Comparison of ENCODE assay signal across 8 mouse cellular contexts in genomic region chr17:78200561-78201220, GRCm38 (mm10). TPM values are rescaled to one million over a fixed set of nuclear protein-coding genes. Genes with fewer than 3 reads are reported as not detected.
A peak's percentile ranks its signal among the peaks of the same experiment; 100 is the strongest.
DNase-seq lines count a peak whose midpoint lies in the region; ATAC-seq and TF ChIP-seq lines count a peak whose summit lies in the region.

No protein-coding gene starts in this region.

- peak overlapping the region; percentile 90 for H3K9ac ChIP-seq in heart, embryonic 13.5 days
- H3K9ac ChIP-seq in neural tube, embryonic 13.5 days = peak overlapping the region; percentile 91

- peaks cover 33% of the 10 kb centered on the region for H3K27me3 ChIP-seq in heart, embryonic 13.5 days (replicated peaks)
- peaks cover 4% of the 10 kb centered on the region; the same call in 1 of the 2 replicates for H3K27me3 ChIP-seq in neural tube, embryonic 13.5 days
- H3K27me3 ChIP-seq in thymus, adult 2 months (ENCODE audit: control insufficient read depth, insufficient read depth, low read length) = no peaks in the 10 kb centered on the region; the same call in 1 of the 2 replicates

- H3K27ac ChIP-seq in heart, embryonic 13.5 days (replicated peaks) = peak overlapping the region; percentile 88
- H3K27ac ChIP-seq in neural tube, embryonic 13.5 days (replicated peaks) = peak overlapping the region; percentile 95
- H3K27ac ChIP-seq in thymus, adult 2 months (ENCODE audit: control insufficient read depth, insufficient read depth, low read length) = no peak overlapping the region

- 1% methylated on average over 49 of the region's 73 CpGs for WGBS in heart, embryonic 13.5 days
- under 1% methylated on average over 35 of the region's 73 CpGs for WGBS in lung, adult 2 months
- under 1% methylated on average over 67 of the region's 73 CpGs for WGBS in neural tube, embryonic 13.5 days
- under 1% methylated on average over 73 of the region's 73 CpGs for WGBS in thymus, adult 2 months

- no peak for TF ChIP-seq POLR2A in lung, adult 2 months (IDR thresholded peaks at IDR 0.05; ENCODE audit: borderline replicate concordance, extremely low read depth, low read depth, low read length)
- TF ChIP-seq POLR2A in thymus, adult 2 months (IDR thresholded peaks at IDR 0.05; ENCODE audit: control insufficient read depth, extremely low read depth, insufficient read depth, low read length, poor library complexity) = no peak

- H3K9me3 ChIP-seq in heart, embryonic 13.5 days = no peaks in the 10 kb centered on the region
- H3K9me3 ChIP-seq in neural tube, embryonic 13.5 days = no peaks in the 10 kb centered on the region

- peak; percentile 45 to 52 for DNase-seq in B cell, adult 2 months
- peak; percentile 25 for DNase-seq in adrenal gland, adult 8-10 months
- peak; percentile 64 for DNase-seq in embryo, embryonic 9.5 days (ENCODE audit: extremely low spot score)
- peak; percentile 75 for DNase-seq in kidney, postnatal 10 days
- peak; percentile 56 for DNase-seq in lung, adult 2 months
- peak; percentile 50 for DNase-seq in thymus, adult 2 months

- no peaks in the 10 kb centered on the region for H3K36me3 ChIP-seq in heart, embryonic 13.5 days
- H3K36me3 ChIP-seq in neural tube, embryonic 13.5 days = no peaks in the 10 kb centered on the region
- no peaks in the 10 kb centered on the region for H3K36me3 ChIP-seq in thymus, adult 2 months (ENCODE audit: control insufficient read depth, insufficient read depth, low read length)

- H3K4me3 ChIP-seq in heart, embryonic 13.5 days = peak overlapping the region; percentile 85
- peak overlapping the region; percentile 89 for H3K4me3 ChIP-seq in lung, adult 2 months (replicated peaks; ENCODE audit: extremely low read depth, low read depth, low read length)
- H3K4me3 ChIP-seq in neural tube, embryonic 13.5 days = peak overlapping the region; percentile 92
- H3K4me3 ChIP-seq in thymus, adult 2 months (ENCODE audit: control insufficient read depth, insufficient read depth, low read length) = peak overlapping the region; percentile 46

- H3K4me1 ChIP-seq in heart, embryonic 13.5 days = peaks cover 37% of the 10 kb centered on the region
- peaks cover 17% of the 10 kb centered on the region for H3K4me1 ChIP-seq in lung, adult 2 months (ENCODE audit: control insufficient read depth, insufficient read depth, low read length)
- H3K4me1 ChIP-seq in neural tube, embryonic 13.5 days (replicated peaks) = peaks cover 57% of the 10 kb centered on the region
- H3K4me1 ChIP-seq in thymus, adult 2 months (replicated peaks; ENCODE audit: control insufficient read depth, insufficient read depth, low read length) = peaks cover 11% of the 10 kb centered on the region

- peak overlapping the region; percentile 97 for H3K4me2 ChIP-seq in heart, embryonic 13.5 days
- H3K4me2 ChIP-seq in neural tube, embryonic 13.5 days = peak overlapping the region; percentile 95

- no peak for TF ChIP-seq CTCF in lung, adult 2 months (IDR thresholded peaks at IDR 0.05; ENCODE audit: insufficient read depth, low read length)
- TF ChIP-seq CTCF in thymus, adult 2 months (IDR thresholded peaks at IDR 0.05; ENCODE audit: borderline replicate concordance, control insufficient read depth, extremely low read depth, insufficient read depth, low read length, poor library complexity) = no peak

- ATAC-seq in heart, embryonic 13.5 days (ENCODE audit: extremely low read depth, insufficient number of reproducible peaks, low FRiP score, low TSS enrichment) = peak; percentile 40
- peak; percentile 69 for ATAC-seq in neural tube, embryonic 13.5 days (ENCODE audit: low read depth)

RNA-seq across cellular contexts. Expression of gene Crim1, which starts 0.6 kb away (rescaled TPM):
- 10 to 100 TPM; 36.6 to 49.5 (median 41.8) TPM for total RNA-seq in adrenal gland, adult 8-10 months (2022)
- 2.1 and 2.2 TPM in 2 replicates for polyA plus RNA-seq in heart, embryonic 13.5 days (2015; fragmentation: Nextera tagmentation; extraction: Ambion mirVana)
- 95.7 and 119 TPM in 2 replicates for polyA plus RNA-seq in lung, adult 2 months (2012; rRNA removed)
- 12.4 and 13.1 TPM in 2 replicates for polyA plus RNA-seq in neural tube, embryonic 13.5 days (2015; fragmentation: Nextera tagmentation; extraction: Ambion mirVana)
- polyA plus RNA-seq in thymus, adult 2 months (2012; rRNA removed) = 12.2 and 19.2 TPM in 2 replicates

Comparison
In these comparisons a context has a peak if more than half of its experiments do, and no peak if none do; other contexts are left out.
1. DNase-seq: peak in every context shown above with its lines; median percentile 75 in kidney, postnatal 10 days; 64 in embryo, embryonic 9.5 days; 56 in lung, adult 2 months; 50 in thymus, adult 2 months; 48 in B cell, adult 2 months; 25 in adrenal gland, adult 8-10 months.